Mouse (Mus musculus): ENCODE results near the gene Slc8a3. TPM values are rescaled to one million over a fixed set of nuclear protein-coding genes. Genes with fewer than 3 reads are reported as not detected.

Gene Slc8a3
- polyA plus RNA-seq, 1 experiment from 2014 or later: 2.3 TPM

GRCm38 (mm10) chr12:81203226-81203625, 129.8 kb downstream of the Slc8a3 start:
- 18% methylated on average over 1 of the region's 1 CpGs for WGBS
- no peak overlapping the region for H3K4me2 ChIP-seq (ENCODE audit: low read length)
- H3K4me1 ChIP-seq (ENCODE audit: control insufficient read depth, insufficient read depth, low read length): 0 out of 2 replicates have a peak, but pooled peaks cover 6% of the 10 kb centered on the region
- ATAC-seq (no peak), DNase-seq (ENCODE audit: low spot score) (peak; percentile 19)
- no peak overlapping the region for H3K4me3 ChIP-seq (ENCODE audit: low read depth, low read length)
- no peaks in the 10 kb centered on the region for H3K9me3 ChIP-seq (replicated peaks; ENCODE audit: control insufficient read depth, low read length)
- no peak overlapping the region for H3K9ac ChIP-seq (ENCODE audit: low read length)
- no peaks in the 10 kb centered on the region for H3K27me3 ChIP-seq (replicated peaks; ENCODE audit: control insufficient read depth, insufficient read depth, low read length)
- no peak overlapping the region for H3K27ac ChIP-seq (ENCODE audit: low read depth, low read length)
- H3K36me3 ChIP-seq (ENCODE audit: control insufficient read depth, insufficient read depth, low read length): no peaks in the 10 kb centered on the region

- ATAC-seq (peak; percentile 83; the same call in 1 of the 2 replicates), DNase-seq (ENCODE audit: low spot score) (peak; percentile 87)
- no peaks in the 10 kb centered on the region for H3K27me3 ChIP-seq (replicated peaks; ENCODE audit: control insufficient read depth, insufficient read depth, low read length)
- WGBS: 26% methylated on average over 23 of the region's 23 CpGs
- peak overlapping the region; percentile 6; the same call in 1 of the 2 replicates for H3K4me2 ChIP-seq (ENCODE audit: low read length)
- no peaks in the 10 kb centered on the region for H3K36me3 ChIP-seq (ENCODE audit: control insufficient read depth, insufficient read depth, low read length)
- no peak overlapping the region for H3K27ac ChIP-seq (ENCODE audit: low read depth, low read length)
- no peak overlapping the region for H3K9ac ChIP-seq (ENCODE audit: low read length)
- H3K4me1 ChIP-seq (ENCODE audit: control insufficient read depth, insufficient read depth, low read length): no peaks in the 10 kb centered on the region
- H3K9me3 ChIP-seq (replicated peaks; ENCODE audit: control insufficient read depth, low read length): no peaks in the 10 kb centered on the region
- H3K4me3 ChIP-seq (ENCODE audit: low read depth, low read length): no peak overlapping the region
These were observed 133.6 kb downstream of the Slc8a3 start for GRCm38 (mm10) chr12:81199280-81199955.

GRCm38 (mm10) chr12:81197468-81198075, 135.4 kb downstream of the Slc8a3 start:
- no peak for DNase-seq (ENCODE audit: low spot score)
- no peak overlapping the region for H3K4me2 ChIP-seq (ENCODE audit: low read length)

GRCm38 (mm10) chr12:81193968-81194367, 139.0 kb downstream of the Slc8a3 start:
- Histone ChIP-seq H3K4me3 (ENCODE audit: low read depth, low read length) (no peak overlapping the region), H3K36me3 (ENCODE audit: control insufficient read depth, insufficient read depth, low read length) (no peaks in the 10 kb centered on the region), H3K27me3 (replicated peaks; ENCODE audit: control insufficient read depth, insufficient read depth, low read length) (no peaks in the 10 kb centered on the region), H3K27ac (ENCODE audit: low read depth, low read length) (no peak overlapping the region), H3K9ac (ENCODE audit: low read length) (no peak overlapping the region), H3K4me1 (ENCODE audit: control insufficient read depth, insufficient read depth, low read length) (no peaks in the 10 kb centered on the region), H3K9me3 (replicated peaks; ENCODE audit: control insufficient read depth, low read length) (no peaks in the 10 kb centered on the region), H3K4me2 (ENCODE audit: low read length) (no peak overlapping the region)
- 76% methylated on average over 2 of the region's 2 CpGs for WGBS
- ATAC-seq (no peak), DNase-seq (ENCODE audit: low spot score) (no peak)

More at GRCm38 (mm10) chr12:81197468-81198075, 135.4 kb downstream of the Slc8a3 start:
- no peak overlapping the region for H3K27ac ChIP-seq (ENCODE audit: low read depth, low read length)
- no peak overlapping the region for H3K9ac ChIP-seq (ENCODE audit: low read length)
- no peak overlapping the region for H3K4me3 ChIP-seq (ENCODE audit: low read depth, low read length)
- H3K9me3 ChIP-seq (replicated peaks; ENCODE audit: control insufficient read depth, low read length): no peaks in the 10 kb centered on the region
- no peaks in the 10 kb centered on the region for H3K4me1 ChIP-seq (ENCODE audit: control insufficient read depth, insufficient read depth, low read length)
- 80% methylated on average over 5 of the region's 5 CpGs for WGBS
- ATAC-seq: no peak
- H3K36me3 ChIP-seq (ENCODE audit: control insufficient read depth, insufficient read depth, low read length): no peaks in the 10 kb centered on the region
- H3K27me3 ChIP-seq (replicated peaks; ENCODE audit: control insufficient read depth, insufficient read depth, low read length): no peaks in the 10 kb centered on the region

GRCm38 (mm10) chr12:81189636-81190035, 143.3 kb downstream of the Slc8a3 start:
- Histone ChIP-seq H3K27me3 (replicated peaks; ENCODE audit: control insufficient read depth, insufficient read depth, low read length) (no peaks in the 10 kb centered on the region), H3K9me3 (replicated peaks; ENCODE audit: control insufficient read depth, low read length) (no peaks in the 10 kb centered on the region), H3K4me2 (ENCODE audit: low read length) (no peak overlapping the region), H3K27ac (ENCODE audit: low read depth, low read length) (no peak overlapping the region), H3K4me3 (ENCODE audit: low read depth, low read length) (no peak overlapping the region), H3K9ac (ENCODE audit: low read length) (no peak overlapping the region), H3K36me3 (ENCODE audit: control insufficient read depth, insufficient read depth, low read length) (no peaks in the 10 kb centered on the region), H3K4me1 (ENCODE audit: control insufficient read depth, insufficient read depth, low read length) (no peaks in the 10 kb centered on the region)
- ATAC-seq (no peak), DNase-seq (ENCODE audit: low spot score) (no peak)
- 67% methylated on average over 1 of the region's 1 CpGs for WGBS

GRCm38 (mm10) chr12:81188996-81189395, 144.0 kb downstream of the Slc8a3 start:
- Histone ChIP-seq H3K9ac (ENCODE audit: low read length) (no peak overlapping the region), H3K36me3 (ENCODE audit: control insufficient read depth, insufficient read depth, low read length) (no peaks in the 10 kb centered on the region), H3K9me3 (replicated peaks; ENCODE audit: control insufficient read depth, low read length) (no peaks in the 10 kb centered on the region), H3K4me1 (ENCODE audit: control insufficient read depth, insufficient read depth, low read length) (no peaks in the 10 kb centered on the region), H3K4me3 (ENCODE audit: low read depth, low read length) (no peak overlapping the region), H3K4me2 (ENCODE audit: low read length) (no peak overlapping the region), H3K27ac (ENCODE audit: low read depth, low read length) (no peak overlapping the region), H3K27me3 (replicated peaks; ENCODE audit: control insufficient read depth, insufficient read depth, low read length) (no peaks in the 10 kb centered on the region)
- WGBS: 92% methylated on average over 4 of the region's 4 CpGs
- ATAC-seq: no peak
- DNase-seq (ENCODE audit: low spot score): no peak

- WGBS: 82% methylated on average over 3 of the region's 3 CpGs
- no peaks in the 10 kb centered on the region for H3K4me1 ChIP-seq (ENCODE audit: control insufficient read depth, insufficient read depth, low read length)
- no peak overlapping the region for H3K4me3 ChIP-seq (ENCODE audit: low read depth, low read length)
- ATAC-seq: no peak
- H3K9me3 ChIP-seq (replicated peaks; ENCODE audit: control insufficient read depth, low read length): no peaks in the 10 kb centered on the region
- no peaks in the 10 kb centered on the region for H3K27me3 ChIP-seq (replicated peaks; ENCODE audit: control insufficient read depth, insufficient read depth, low read length)
- H3K4me2 ChIP-seq (ENCODE audit: low read length): no peak overlapping the region
- no peak overlapping the region for H3K27ac ChIP-seq (ENCODE audit: low read depth, low read length)
- H3K9ac ChIP-seq (ENCODE audit: low read length): no peak overlapping the region
- no peaks in the 10 kb centered on the region for H3K36me3 ChIP-seq (ENCODE audit: control insufficient read depth, insufficient read depth, low read length)
- DNase-seq (ENCODE audit: low spot score): no peak
These were observed 144.6 kb downstream of the Slc8a3 start for GRCm38 (mm10) chr12:81188423-81188822.

- 89% methylated on average over 3 of the region's 3 CpGs for WGBS
- Histone ChIP-seq H3K4me2 (ENCODE audit: low read length) (no peak overlapping the region), H3K9ac (ENCODE audit: low read length) (no peak overlapping the region)
These were observed 146.3 kb downstream of the Slc8a3 start for GRCm38 (mm10) chr12:81186668-81187067.

GRCm38 (mm10) chr12:81186081-81186480, 146.9 kb downstream of the Slc8a3 start:
- 93% methylated on average over 4 of the region's 4 CpGs for WGBS
- DNase-seq (ENCODE audit: low spot score): no peak
- ATAC-seq: no peak
- H3K27ac ChIP-seq (ENCODE audit: low read depth, low read length): no peak overlapping the region
- H3K4me2 ChIP-seq (ENCODE audit: low read length): no peak overlapping the region
- H3K9me3 ChIP-seq (replicated peaks; ENCODE audit: control insufficient read depth, low read length): no peaks in the 10 kb centered on the region
- no peaks in the 10 kb centered on the region for H3K4me1 ChIP-seq (ENCODE audit: control insufficient read depth, insufficient read depth, low read length)
- no peak overlapping the region for H3K9ac ChIP-seq (ENCODE audit: low read length)
- H3K4me3 ChIP-seq (ENCODE audit: low read depth, low read length): no peak overlapping the region
- H3K27me3 ChIP-seq (replicated peaks; ENCODE audit: control insufficient read depth, insufficient read depth, low read length): no peaks in the 10 kb centered on the region
- H3K36me3 ChIP-seq (ENCODE audit: control insufficient read depth, insufficient read depth, low read length): no peaks in the 10 kb centered on the region

More at GRCm38 (mm10) chr12:81186668-81187067, 146.3 kb downstream of the Slc8a3 start:
- Histone ChIP-seq H3K27me3 (replicated peaks; ENCODE audit: control insufficient read depth, insufficient read depth, low read length) (no peaks in the 10 kb centered on the region), H3K4me3 (ENCODE audit: low read depth, low read length) (no peak overlapping the region), H3K4me1 (ENCODE audit: control insufficient read depth, insufficient read depth, low read length) (no peaks in the 10 kb centered on the region), H3K36me3 (ENCODE audit: control insufficient read depth, insufficient read depth, low read length) (no peaks in the 10 kb centered on the region), H3K27ac (ENCODE audit: low read depth, low read length) (no peak overlapping the region), H3K9me3 (replicated peaks; ENCODE audit: control insufficient read depth, low read length) (no peaks in the 10 kb centered on the region)
- DNase-seq (ENCODE audit: low spot score) (no peak), ATAC-seq (no peak)
